Mouse (Mus musculus) layer of hippocampus, adult 8-10 months (tissue): ENCODE results near the gene Tlk1. TPM values are rescaled to one million over a fixed set of nuclear protein-coding genes. Genes with fewer than 3 reads are reported as not detected.

Experiments
- DNase-seq, 2 experiments: peaks; one replicate each; pipeline ENCODE4 v3.0.0; 2022; ENCODE audit warnings: low spot score in 2 of 2
- total RNA-seq, 4 experiments: library from RNA; stranded (reverse); gene quantifications; 2 replicates each; pipeline ENCODE4 v1.2.4; 2022

Gene Tlk1
- total RNA-seq, 4 experiments from 2014 or later, result 68.5 to 79.4 (median 77.8) TPM

- no peak for DNase-seq
These were observed 35.3 kb downstream of the Tlk1 start for GRCm38 (mm10) chr2:70790246-70790645.

GRCm38 (mm10) chr2:70789331-70789730 lies 36.2 kb downstream of the Tlk1 start:
- no peak for DNase-seq

GRCm38 (mm10) chr2:70784447-70784846 lies 41.1 kb downstream of the Tlk1 start:
- DNase-seq, result no peak

GRCm38 (mm10) chr2:70783504-70783903 lies 42.0 kb downstream of the Tlk1 start:
- DNase-seq, result no peak

GRCm38 (mm10) chr2:70779634-70780033 lies 45.9 kb downstream of the Tlk1 start:
- DNase-seq, result no peak

- DNase-seq, result no peak
These were observed 48.8 kb downstream of the Tlk1 start for GRCm38 (mm10) chr2:70776744-70777143.

- no peak for DNase-seq
These were observed 60.8 kb downstream of the Tlk1 start for GRCm38 (mm10) chr2:70764734-70765133.

GRCm38 (mm10) chr2:70762741-70763140 lies 62.8 kb downstream of the Tlk1 start:
- DNase-seq, result no peak

GRCm38 (mm10) chr2:70752149-70752548 lies 73.4 kb downstream of the Tlk1 start:
- DNase-seq, result no peak

- no peak for DNase-seq
These were observed 73.9 kb downstream of the Tlk1 start for GRCm38 (mm10) chr2:70751655-70752054.

- no peak for DNase-seq
These were observed 82.9 kb downstream of the Tlk1 start for GRCm38 (mm10) chr2:70742588-70742987.

- DNase-seq, result no peak
These were observed 83.6 kb downstream of the Tlk1 start for GRCm38 (mm10) chr2:70741901-70742300.

GRCm38 (mm10) chr2:70736008-70736407 lies 89.5 kb downstream of the Tlk1 start:
- DNase-seq, result no peak

GRCm38 (mm10) chr2:70735534-70735933 lies 90.0 kb downstream of the Tlk1 start:
- no peak for DNase-seq

- no peak for DNase-seq
These were observed 98.4 kb downstream of the Tlk1 start for GRCm38 (mm10) chr2:70727089-70727488.

- DNase-seq, result no peak
These were observed 101.8 kb downstream of the Tlk1 start for GRCm38 (mm10) chr2:70723610-70724243.

- DNase-seq, result no peak
These were observed 114.7 kb downstream of the Tlk1 start for GRCm38 (mm10) chr2:70710878-70711277.

- no peak for DNase-seq
These were observed 115.3 kb downstream of the Tlk1 start for GRCm38 (mm10) chr2:70710236-70710635.

- DNase-seq, result no peak
These were observed 116.4 kb downstream of the Tlk1 start for GRCm38 (mm10) chr2:70708986-70709730.

GRCm38 (mm10) chr2:70702403-70702802 lies 123.1 kb downstream of the Tlk1 start:
- no peak for DNase-seq

GRCm38 (mm10) chr2:70701571-70701970 lies 124.0 kb downstream of the Tlk1 start:
- no peak for DNase-seq

- no peak for DNase-seq
These were observed 124.7 kb downstream of the Tlk1 start for GRCm38 (mm10) chr2:70700851-70701250.

GRCm38 (mm10) chr2:70695712-70696111 lies 129.8 kb downstream of the Tlk1 start:
- DNase-seq, result no peak
